Mouse (Mus musculus): ENCODE data around the gene Srgap2. TPM values are rescaled to one million over a fixed set of nuclear protein-coding genes. Genes with fewer than 3 reads are reported as not detected.
A peak's percentile ranks its signal among the peaks of the same experiment; 100 is the strongest.

Srgap2 gene
- polyA plus RNA-seq, 1 experiment from 2014 or later = 16.9 TPM

DNA sequence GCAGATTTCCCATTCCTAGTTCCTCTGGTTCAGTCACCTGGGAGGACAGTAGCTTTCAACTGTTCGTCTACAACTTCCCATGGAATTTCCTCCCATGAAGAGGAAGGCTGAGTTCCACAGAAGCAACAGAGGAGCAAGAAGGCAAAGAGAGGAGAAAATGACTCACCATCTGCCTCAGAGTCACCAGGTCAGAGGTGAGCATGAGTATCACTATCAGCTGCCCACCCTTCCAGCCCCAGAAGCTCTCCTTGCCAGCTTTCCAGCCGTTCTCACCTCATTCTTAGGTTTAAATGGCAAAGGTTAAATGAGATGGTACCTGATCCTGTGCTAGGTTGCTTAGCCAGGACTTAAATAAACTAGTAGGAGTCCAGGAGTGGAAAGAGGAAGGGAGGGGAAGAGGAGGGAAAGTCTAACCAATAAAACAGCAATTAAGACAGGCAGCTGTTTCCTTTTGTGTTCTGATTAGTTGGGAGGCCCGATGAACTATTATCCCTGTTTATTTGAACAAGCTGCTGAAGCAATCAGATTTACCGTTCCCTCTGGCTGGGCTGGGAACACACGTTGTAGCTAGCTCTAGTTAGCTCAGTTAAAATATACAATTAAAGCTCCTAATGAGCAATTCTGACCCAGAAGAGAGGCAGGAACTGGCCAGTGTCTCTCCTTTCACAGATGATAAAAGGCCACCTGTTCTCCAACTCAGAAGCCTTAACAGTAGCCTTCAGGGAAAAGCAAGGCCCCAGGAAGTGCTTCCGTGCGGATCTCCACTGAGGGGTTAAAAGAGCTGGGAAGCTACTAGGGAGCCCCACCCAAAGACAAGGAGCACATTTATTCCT, 148.9 kb downstream of the Srgap2 start:
- no peak for ATAC-seq (ENCODE audit: low FRiP score)
- Histone ChIP-seq H3K9me3 (replicated peaks) (no peaks in the 10 kb centered on the region), H3K4me3 (no peak overlapping the region), H3K36me3 (peaks cover 5% of the 10 kb centered on the region; the same call in 1 of the 2 replicates), H3K4me1 (peaks cover 15% of the 10 kb centered on the region), H3K27ac (no peak overlapping the region), H3K9ac (no peak overlapping the region), H3K4me2 (replicated peaks) (no peak overlapping the region), H3K27me3 (no peaks in the 10 kb centered on the region)
- WGBS = 61% methylated on average over 7 of the region's 7 CpGs

DNA sequence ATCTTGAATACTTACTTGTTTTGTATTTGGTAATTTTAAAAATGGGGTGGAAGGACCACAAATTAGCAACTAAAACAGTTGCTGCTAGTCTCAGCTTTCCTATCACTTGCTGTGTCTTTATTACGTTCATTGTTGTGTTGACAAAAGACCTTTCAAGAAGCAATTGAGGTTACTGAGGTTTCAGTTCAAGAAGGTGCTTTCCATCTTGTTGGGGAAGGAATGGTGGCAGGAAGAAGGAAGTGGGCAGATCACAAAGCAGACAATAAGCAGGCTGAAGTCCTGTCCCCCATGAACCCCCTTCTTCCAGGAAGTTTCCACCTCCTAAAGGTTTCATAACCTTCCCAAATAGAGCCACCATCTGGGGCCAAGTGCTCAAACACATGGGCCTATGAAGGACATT, 161.3 kb downstream of the Srgap2 start:
- ATAC-seq (ENCODE audit: low FRiP score) = no peak
- no peak overlapping the region for H3K4me3 ChIP-seq

GRCm38 (mm10) chr1:131364432-131364831, 162.7 kb downstream of the Srgap2 start:
- no peaks in the 10 kb centered on the region for H3K4me1 ChIP-seq
- no peak overlapping the region for H3K4me2 ChIP-seq (replicated peaks)
- no peak overlapping the region for H3K4me3 ChIP-seq
- H3K9me3 ChIP-seq (replicated peaks) = no peaks in the 10 kb centered on the region
- ATAC-seq (ENCODE audit: low FRiP score) = no peak
- WGBS = 96% methylated on average over 3 of the region's 3 CpGs
- H3K9ac ChIP-seq = no peak overlapping the region
- no peaks in the 10 kb centered on the region for H3K27me3 ChIP-seq
- no peak overlapping the region for H3K27ac ChIP-seq
- peaks cover 8% of the 10 kb centered on the region; the same call in 1 of the 2 replicates for H3K36me3 ChIP-seq

More for the DNA sequence above, 161.3 kb downstream of the Srgap2 start:
- 63% methylated on average over 1 of the region's 1 CpGs for WGBS
- no peak overlapping the region for H3K27ac ChIP-seq
- H3K9me3 ChIP-seq (replicated peaks) = no peaks in the 10 kb centered on the region
- no peak overlapping the region for H3K9ac ChIP-seq
- H3K27me3 ChIP-seq = no peaks in the 10 kb centered on the region
- H3K4me2 ChIP-seq (replicated peaks) = no peak overlapping the region
- no peaks in the 10 kb centered on the region for H3K4me1 ChIP-seq
- H3K36me3 ChIP-seq = peaks cover 8% of the 10 kb centered on the region; the same call in 1 of the 2 replicates

- H3K4me3 ChIP-seq = no peak overlapping the region
- WGBS = 86% methylated on average over 3 of the region's 3 CpGs
- H3K27ac ChIP-seq = no peak overlapping the region
- no peak overlapping the region for H3K4me2 ChIP-seq (replicated peaks)
- H3K36me3 ChIP-seq = peaks cover 8% of the 10 kb centered on the region; the same call in 1 of the 2 replicates
- no peaks in the 10 kb centered on the region for H3K27me3 ChIP-seq
- H3K9ac ChIP-seq = no peak overlapping the region
- no peak for ATAC-seq (ENCODE audit: low FRiP score)
- H3K9me3 ChIP-seq (replicated peaks) = no peaks in the 10 kb centered on the region
- H3K4me1 ChIP-seq = no peaks in the 10 kb centered on the region
Observed at GRCm38 (mm10) chr1:131363887-131364286, 163.3 kb downstream of the Srgap2 start.

DNA sequence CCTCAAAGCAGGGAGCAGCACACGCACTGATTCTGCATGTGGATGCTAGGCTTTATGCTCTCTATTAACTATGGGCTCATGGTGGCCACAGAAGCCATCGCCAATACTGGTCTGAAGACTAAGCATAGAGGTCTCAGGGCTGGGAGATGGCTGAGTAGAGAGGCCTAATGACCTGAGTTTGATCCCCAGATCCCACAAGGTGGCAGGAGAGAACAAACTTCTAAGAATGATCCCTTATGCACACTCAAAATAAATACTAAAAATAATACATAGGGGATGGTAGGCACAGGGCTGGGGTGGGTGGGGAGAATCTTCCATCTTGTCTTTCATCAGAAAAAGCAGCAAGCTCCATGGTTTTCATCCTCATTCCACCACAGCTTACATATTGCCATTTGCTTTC, 165.1 kb downstream of the Srgap2 start:
- H3K4me1 ChIP-seq = no peaks in the 10 kb centered on the region
- ATAC-seq (ENCODE audit: low FRiP score) = no peak
- H3K9ac ChIP-seq = no peak overlapping the region
- H3K36me3 ChIP-seq = peaks cover 8% of the 10 kb centered on the region; the same call in 1 of the 2 replicates
- no peak overlapping the region for H3K4me2 ChIP-seq (replicated peaks)
- no peak overlapping the region for H3K4me3 ChIP-seq
- H3K27me3 ChIP-seq = no peaks in the 10 kb centered on the region
- H3K27ac ChIP-seq = no peak overlapping the region
- WGBS = 97% methylated on average over 2 of the region's 2 CpGs
- no peaks in the 10 kb centered on the region for H3K9me3 ChIP-seq (replicated peaks)

- no peaks in the 10 kb centered on the region for H3K27me3 ChIP-seq
- H3K4me3 ChIP-seq = no peak overlapping the region
- no peak overlapping the region for H3K9ac ChIP-seq
- no peak overlapping the region for H3K27ac ChIP-seq
- no peak overlapping the region for H3K4me2 ChIP-seq (replicated peaks)
- ATAC-seq (ENCODE audit: low FRiP score) = no peak
- no peaks in the 10 kb centered on the region for H3K9me3 ChIP-seq (replicated peaks)
- peaks cover 16% of the 10 kb centered on the region; the same call in 1 of the 2 replicates for H3K36me3 ChIP-seq
- H3K4me1 ChIP-seq = no peaks in the 10 kb centered on the region
- 92% methylated on average over 3 of the region's 3 CpGs for WGBS
Observed at GRCm38 (mm10) chr1:131360800-131361199, 166.4 kb downstream of the Srgap2 start.

GRCm38 (mm10) chr1:131359609-131360008, 167.5 kb downstream of the Srgap2 start:
- no peak for ATAC-seq (ENCODE audit: low FRiP score)
- H3K9me3 ChIP-seq (replicated peaks) = no peaks in the 10 kb centered on the region
- WGBS = 100% methylated on average over 1 of the region's 1 CpGs
- H3K27ac ChIP-seq = no peak overlapping the region
- H3K4me3 ChIP-seq = no peak overlapping the region
- no peak overlapping the region for H3K4me2 ChIP-seq (replicated peaks)
- peaks cover 18% of the 10 kb centered on the region for H3K36me3 ChIP-seq
- no peaks in the 10 kb centered on the region for H3K27me3 ChIP-seq
- no peaks in the 10 kb centered on the region for H3K4me1 ChIP-seq
- no peak overlapping the region for H3K9ac ChIP-seq

- 87% methylated on average over 1 of the region's 1 CpGs for WGBS
- ATAC-seq (ENCODE audit: low FRiP score) = no peak
Observed at GRCm38 (mm10) chr1:131357213-131357612, 169.9 kb downstream of the Srgap2 start.

GRCm38 (mm10) chr1:131351436-131351835, 175.7 kb downstream of the Srgap2 start:
- Histone ChIP-seq H3K4me2 (replicated peaks) (no peak overlapping the region), H3K4me1 (no peaks in the 10 kb centered on the region), H3K27me3 (no peaks in the 10 kb centered on the region), H3K36me3 (peaks cover 34% of the 10 kb centered on the region), H3K27ac (no peak overlapping the region), H3K9me3 (replicated peaks) (no peaks in the 10 kb centered on the region), H3K9ac (no peak overlapping the region), H3K4me3 (no peak overlapping the region)
- 69% methylated on average over 2 of the region's 2 CpGs for WGBS
- ATAC-seq (ENCODE audit: low FRiP score) = peak; percentile 83

More at GRCm38 (mm10) chr1:131357213-131357612, 169.9 kb downstream of the Srgap2 start:
- H3K27me3 ChIP-seq = no peaks in the 10 kb centered on the region
- peaks cover 19% of the 10 kb centered on the region for H3K36me3 ChIP-seq
- no peaks in the 10 kb centered on the region for H3K4me1 ChIP-seq
- no peak overlapping the region for H3K9ac ChIP-seq
- H3K4me2 ChIP-seq (replicated peaks) = no peak overlapping the region
- no peak overlapping the region for H3K27ac ChIP-seq
- no peak overlapping the region for H3K4me3 ChIP-seq
- no peaks in the 10 kb centered on the region for H3K9me3 ChIP-seq (replicated peaks)

DNA sequence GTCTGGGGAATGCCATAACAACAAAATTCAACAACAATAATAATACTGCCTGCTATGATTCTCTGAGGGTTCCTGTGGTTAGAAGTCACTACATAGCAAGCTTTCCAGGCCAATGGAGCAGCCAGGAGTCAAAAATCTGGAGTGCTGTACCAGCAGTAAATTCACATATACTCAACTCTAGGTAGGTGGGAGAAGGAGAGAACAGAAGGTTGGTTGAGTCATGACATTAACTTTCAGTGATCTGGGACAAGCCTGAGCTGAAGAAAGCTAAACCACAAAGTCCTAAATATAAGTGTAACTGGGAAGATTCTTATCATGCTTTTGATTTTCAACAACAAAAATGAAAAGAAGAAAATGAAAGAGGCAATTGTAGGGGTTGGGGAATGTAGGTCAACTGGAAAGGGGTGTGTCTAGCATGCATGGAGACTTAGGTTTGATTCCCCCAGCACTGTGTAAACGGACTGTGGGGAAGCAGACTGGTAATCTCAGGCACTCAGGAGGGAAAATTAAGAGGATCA, 177.1 kb downstream of the Srgap2 start:
- 67% methylated on average over 1 of the region's 1 CpGs for WGBS
- H3K4me3 ChIP-seq = no peak overlapping the region
- no peak for ATAC-seq (ENCODE audit: low FRiP score)

DNA sequence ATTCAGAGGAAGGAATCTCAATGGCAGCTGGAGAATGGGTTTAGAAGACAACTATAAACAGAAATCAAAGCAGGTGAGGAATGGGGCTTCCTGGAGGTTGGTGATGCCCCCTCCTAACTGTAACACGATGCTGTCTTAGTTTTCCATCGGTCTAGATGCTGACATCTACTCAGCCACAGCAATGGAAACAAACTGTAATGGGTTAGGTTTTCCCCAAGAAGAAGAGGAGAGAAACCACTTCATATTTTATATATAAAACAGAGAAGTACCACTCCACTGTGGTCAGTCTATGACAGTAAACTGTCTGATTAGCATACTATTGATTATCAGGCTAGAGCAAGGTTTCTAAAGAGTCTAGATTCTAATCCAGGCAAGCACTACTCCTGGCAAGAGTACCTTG, 179.4 kb downstream of the Srgap2 start:
- Histone ChIP-seq H3K9me3 (replicated peaks) (no peaks in the 10 kb centered on the region), H3K9ac (no peak overlapping the region), H3K4me1 (no peaks in the 10 kb centered on the region), H3K4me3 (no peak overlapping the region), H3K27me3 (no peaks in the 10 kb centered on the region), H3K4me2 (replicated peaks) (no peak overlapping the region), H3K36me3 (peaks cover 28% of the 10 kb centered on the region), H3K27ac (no peak overlapping the region)
- 77% methylated on average over 2 of the region's 2 CpGs for WGBS
- ATAC-seq (ENCODE audit: low FRiP score) = no peak

More for the DNA sequence above, 177.1 kb downstream of the Srgap2 start:
- no peak overlapping the region for H3K27ac ChIP-seq
- H3K27me3 ChIP-seq = no peaks in the 10 kb centered on the region
- peaks cover 27% of the 10 kb centered on the region for H3K36me3 ChIP-seq
- H3K9ac ChIP-seq = no peak overlapping the region
- H3K9me3 ChIP-seq (replicated peaks) = no peaks in the 10 kb centered on the region
- H3K4me2 ChIP-seq (replicated peaks) = no peak overlapping the region
- no peaks in the 10 kb centered on the region for H3K4me1 ChIP-seq

- peaks cover 28% of the 10 kb centered on the region for H3K36me3 ChIP-seq
- no peak overlapping the region for H3K9ac ChIP-seq
- WGBS = 64% methylated on average over 1 of the region's 1 CpGs
- H3K9me3 ChIP-seq (replicated peaks) = no peaks in the 10 kb centered on the region
- no peak for ATAC-seq (ENCODE audit: low FRiP score)
- no peaks in the 10 kb centered on the region for H3K4me1 ChIP-seq
- no peaks in the 10 kb centered on the region for H3K27me3 ChIP-seq
- H3K4me3 ChIP-seq = no peak overlapping the region
- no peak overlapping the region for H3K4me2 ChIP-seq (replicated peaks)
- no peak overlapping the region for H3K27ac ChIP-seq
Observed at GRCm38 (mm10) chr1:131346916-131347555, 180.1 kb downstream of the Srgap2 start.

All from hindbrain, embryonic 12.5 days (tissue).